Mouse (Mus musculus): Measurements from ENCODE around the gene Vmn1r1. TPM values are rescaled to one million over a fixed set of nuclear protein-coding genes. Genes with fewer than 3 reads are reported as not detected.

The Vmn1r1 gene
- total and polyA plus RNA-seq, 3 experiments: not detected

GRCm38 (mm10) chr1:182157734-182158133 is 6.6 kb downstream of the Vmn1r1 start:
- no peak for TF ChIP-seq JUND (conservative IDR thresholded peaks at IDR 0.05; ENCODE audit: low read depth, low read length)
- no peak for TF ChIP-seq BHLHE40 (IDR thresholded peaks at IDR 0.05; ENCODE audit: low read depth, low read length)
- TF ChIP-seq ZC3H11A (IDR thresholded peaks at IDR 0.05; ENCODE audit: low read depth, low read length): no peak
- no peak for TF ChIP-seq USF1 (IDR thresholded peaks at IDR 0.05; ENCODE audit: low read depth, low read length)
- no peak for TF ChIP-seq ZNF384 (IDR thresholded peaks at IDR 0.05; ENCODE audit: low read depth, low read length)
- no peak for TF ChIP-seq KAT2A (IDR thresholded peaks at IDR 0.05; ENCODE audit: insufficient replicate concordance, low read length)
- TF ChIP-seq MEF2A (IDR thresholded peaks at IDR 0.05; ENCODE audit: borderline replicate concordance, low read depth, low read length): no peak
- no peak for TF ChIP-seq MXI1 (IDR thresholded peaks at IDR 0.05; ENCODE audit: low read depth, low read length)
- no peak for TF ChIP-seq RAD21 (IDR thresholded peaks at IDR 0.05; ENCODE audit: low read depth, low read length)
- TF ChIP-seq EP300 (IDR thresholded peaks at IDR 0.05; ENCODE audit: low read length): no peak
- no peak for TF ChIP-seq MAX (IDR thresholded peaks at IDR 0.05; ENCODE audit: low read length)
- TF ChIP-seq PAX5 (IDR thresholded peaks at IDR 0.05; ENCODE audit: low read length): no peak
- no peak for TF ChIP-seq USF2 (conservative IDR thresholded peaks at IDR 0.05; ENCODE audit: low read depth, low read length)
- H3K36me3 ChIP-seq (replicated peaks in 1 of 2; ENCODE audit: control insufficient read depth in 1 of 2, insufficient read depth in 1 of 2, low read length in 1 of 2): no peaks in the 10 kb centered on the region
- in situ Hi-C loops (cut with MboI; ENCODE audit: low pct_ligation_motif_present, low pct_unique_long_range_greater_than_20kb, low sequenced_read_pairs) (no loop called here), dilution Hi-C loops (cut with MboI; ENCODE audit: extremely low pct_ligation_motif_present, extremely low pct_unique_long_range_greater_than_20kb, low sequenced_read_pairs) (no loop called here)
- H3K27ac ChIP-seq (ENCODE audit: insufficient read depth, low read depth): no peak overlapping the region
- no peak overlapping the region for H3K9ac ChIP-seq (ENCODE audit: insufficient read depth, low read depth)
- no peak for DNase-seq (ENCODE audit: extremely low read depth)
- no peaks in the 10 kb centered on the region for H3K27me3 ChIP-seq (replicated peaks)
- H3K79me2 ChIP-seq (replicated peaks; ENCODE audit: control insufficient read depth, extremely low read depth, insufficient read depth, poor library complexity, severe bottlenecking): no peaks in the 10 kb centered on the region
- peaks cover 0 to 3% of the 10 kb centered on the region in 2 experiments; a peak in 2 of 4 replicates for H3K4me1 ChIP-seq (ENCODE audit: control insufficient read depth in 1 of 2, insufficient read depth in 2 of 2)
- no peaks in the 10 kb centered on the region for H3K9me3 ChIP-seq (replicated peaks; ENCODE audit: low read length)
- H3K4me3 ChIP-seq (replicated peaks in 1 of 3; ENCODE audit: low read depth in 2 of 3, low read length in 2 of 3, poor library complexity in 1 of 3): no peak overlapping the region
- H3K4me2 ChIP-seq (ENCODE audit: insufficient read depth, low read depth, poor library complexity, severe bottlenecking): no peak overlapping the region

- no peak overlapping the region for H3K4me2 ChIP-seq (ENCODE audit: insufficient read depth, low read depth, poor library complexity, severe bottlenecking)
- no peak overlapping the region for H3K27ac ChIP-seq (ENCODE audit: insufficient read depth, low read depth)
- dilution Hi-C loops (cut with MboI; ENCODE audit: extremely low pct_ligation_motif_present, extremely low pct_unique_long_range_greater_than_20kb, low sequenced_read_pairs) (no loop called here), in situ Hi-C loops (cut with MboI; ENCODE audit: low pct_ligation_motif_present, low pct_unique_long_range_greater_than_20kb, low sequenced_read_pairs) (loop anchor here (10.0 to 25.0 kb wide), 2 partner anchors 187 to 395 kb away; partner anchors contain the start of gene Fbxo28)
- no peak overlapping the region for H3K9ac ChIP-seq (ENCODE audit: insufficient read depth, low read depth)
- H3K36me3 ChIP-seq (replicated peaks in 1 of 2; ENCODE audit: control insufficient read depth in 1 of 2, insufficient read depth in 1 of 2, low read length in 1 of 2): no peaks in the 10 kb centered on the region
- TF ChIP-seq RAD21 (IDR thresholded peaks at IDR 0.05; ENCODE audit: low read depth, low read length) (peak; percentile 75), SMC3 (IDR thresholded peaks at IDR 0.05; ENCODE audit: low read depth, low read length) (peak; percentile 60), CTCF (conservative IDR thresholded peaks at IDR 0.05 in 1 of 2, IDR thresholded peaks at IDR 0.05 in 1 of 2; ENCODE audit: low read depth in 2 of 2, low read length in 2 of 2) (peak; percentile 52 to 73; a peak in 3 of 4 replicates), MAZ (IDR thresholded peaks at IDR 0.05; ENCODE audit: low read depth, low read length) (no peak), MYC (IDR thresholded peaks at IDR 0.05; ENCODE audit: low read depth, low read length) (peak; percentile 33; the same call in 1 of the 2 replicates)
- H3K27me3 ChIP-seq (replicated peaks): no peaks in the 10 kb centered on the region
- H3K9me3 ChIP-seq (replicated peaks; ENCODE audit: low read length): peaks cover 1% of the 10 kb centered on the region
- H3K79me2 ChIP-seq (replicated peaks; ENCODE audit: control insufficient read depth, extremely low read depth, insufficient read depth, poor library complexity, severe bottlenecking): no peaks in the 10 kb centered on the region
- H3K4me3 ChIP-seq (replicated peaks in 1 of 3; ENCODE audit: low read depth in 2 of 3, low read length in 2 of 3, poor library complexity in 1 of 3): no peak overlapping the region
- peak; percentile 55 for DNase-seq (ENCODE audit: extremely low read depth)
- H3K4me1 ChIP-seq (ENCODE audit: control insufficient read depth in 1 of 2, insufficient read depth in 2 of 2): peaks cover 6 to 17% of the 10 kb centered on the region in 2 experiments; a peak in 3 of 4 replicates
Observed at GRCm38 (mm10) chr1:182149966-182150365, 14.3 kb downstream of the Vmn1r1 start.

Measured in CH12.LX (cell line).